Mouse (Mus musculus) bone marrow, adult 2 months (tissue): ENCODE data around the gene Hist2h2aa2. TPM values are rescaled to one million over a fixed set of nuclear protein-coding genes. Genes with fewer than 3 reads are reported as not detected.

ENCODE experiments used
- H3K27ac ChIP-seq: fragments of 200-500 bp; 2 replicates; pipeline ENCODE4 v1.5.1; 2012; ENCODE audit warnings: low read depth, mild to moderate bottlenecking, control low read depth, inconsistent platforms, low read length; ENCODE audit not compliant: control insufficient read depth, poor library complexity, insufficient read depth
- H3K4me1 ChIP-seq: fragments of 200-500 bp; 2 replicates; pipeline ENCODE4 v1.6.1; 2011; ENCODE audit warnings: low read length; ENCODE audit not compliant: control insufficient read depth, insufficient read depth
- H3K4me3 ChIP-seq: fragments of 200-500 bp; replicated peaks from 2 replicates; pipeline ENCODE3; 2011; ENCODE audit warnings: mild to moderate bottlenecking, low read depth, low read length, control low read depth; ENCODE audit not compliant: control insufficient read depth
- CTCF ChIP-seq: fragments of 200-500 bp; IDR thresholded peaks from 2 replicates; pipeline ENCODE4 v1.5.1; 2011; ENCODE audit warnings: low read length, control low read depth; ENCODE audit not compliant: control insufficient read depth, insufficient read depth
- POLR2A ChIP-seq: fragments of 200-500 bp; IDR thresholded peaks from 2 replicates; pipeline ENCODE4 v1.6.1; 2011; ENCODE audit warnings: low read depth, mild to moderate bottlenecking, control low read depth, low read length, borderline replicate concordance; ENCODE audit not compliant: control insufficient read depth
- WGBS: fragments of 180-500 bp; shearing (Covaris S2); methylation state at CpG from one replicate; pipeline ENCODE4 v1.1.7; 2018; 5-methylcytosine and 5-hydroxymethylcytosine counted together
- polyA plus RNA-seq: library from polyadenylated mRNA; stranded (reverse); fragments of >200 nt; gene quantifications from 2 replicates; pipeline ENCODE4 v1.2.4, GENCODE M21; 2011; ENCODE audit warnings: low replicate concordance; ENCODE audit not compliant: missing spikeins, insufficient read depth, insufficient read length

Gene Hist2h2aa2
- polyA plus RNA-seq, 1 experiment, result 139 TPM

GRCm38 (mm10) chr3:96235836-96236235, 4.2 kb downstream of the Hist2h2aa2 start:
- Histone ChIP-seq H3K4me3 (no peak overlapping the region), H3K4me1 (no peaks in the 10 kb centered on the region; the same call in none of the 2 replicates), H3K27ac (no peak overlapping the region)
- TF ChIP-seq CTCF (no peak), POLR2A (no peak)
- WGBS, result 80% methylated on average over 3 of the region's 3 CpGs

GRCm38 (mm10) chr3:96234914-96235313, 5.2 kb downstream of the Hist2h2aa2 start:
- no peak for TF ChIP-seq POLR2A
- no peak for TF ChIP-seq CTCF
- WGBS, result 78% methylated on average over 2 of the region's 2 CpGs
- H3K4me3 ChIP-seq, result no peak overlapping the region
- no peaks in the 10 kb centered on the region; the same call in 1 of the 2 replicates for H3K4me1 ChIP-seq
- H3K27ac ChIP-seq, result no peak overlapping the region

DNA sequence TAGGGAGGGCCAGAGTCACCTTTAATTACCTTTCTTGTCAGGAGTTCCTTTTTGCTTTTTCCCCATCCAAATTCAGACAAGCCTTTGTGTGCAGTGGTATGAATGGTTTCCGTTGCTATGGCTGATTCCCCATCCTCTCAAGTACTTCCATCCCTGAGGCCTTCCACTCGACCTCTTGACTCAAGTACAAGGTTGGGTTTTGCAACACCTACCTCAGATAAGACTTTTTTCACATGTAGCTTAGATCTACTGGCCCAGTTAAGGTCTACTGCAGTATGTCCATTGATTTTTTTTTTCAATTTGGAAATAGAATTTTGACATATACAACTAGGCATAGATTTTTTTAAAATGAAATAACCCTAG, 8.3 kb downstream of the Hist2h2aa2 start:
- no peak overlapping the region for H3K27ac ChIP-seq
- TF ChIP-seq CTCF (no peak), POLR2A (no peak)
- peaks cover under 1% of the 10 kb centered on the region; the same call in 1 of the 2 replicates for H3K4me1 ChIP-seq
- WGBS, result 64% methylated on average over 2 of the region's 2 CpGs
- H3K4me3 ChIP-seq, result no peak overlapping the region

DNA sequence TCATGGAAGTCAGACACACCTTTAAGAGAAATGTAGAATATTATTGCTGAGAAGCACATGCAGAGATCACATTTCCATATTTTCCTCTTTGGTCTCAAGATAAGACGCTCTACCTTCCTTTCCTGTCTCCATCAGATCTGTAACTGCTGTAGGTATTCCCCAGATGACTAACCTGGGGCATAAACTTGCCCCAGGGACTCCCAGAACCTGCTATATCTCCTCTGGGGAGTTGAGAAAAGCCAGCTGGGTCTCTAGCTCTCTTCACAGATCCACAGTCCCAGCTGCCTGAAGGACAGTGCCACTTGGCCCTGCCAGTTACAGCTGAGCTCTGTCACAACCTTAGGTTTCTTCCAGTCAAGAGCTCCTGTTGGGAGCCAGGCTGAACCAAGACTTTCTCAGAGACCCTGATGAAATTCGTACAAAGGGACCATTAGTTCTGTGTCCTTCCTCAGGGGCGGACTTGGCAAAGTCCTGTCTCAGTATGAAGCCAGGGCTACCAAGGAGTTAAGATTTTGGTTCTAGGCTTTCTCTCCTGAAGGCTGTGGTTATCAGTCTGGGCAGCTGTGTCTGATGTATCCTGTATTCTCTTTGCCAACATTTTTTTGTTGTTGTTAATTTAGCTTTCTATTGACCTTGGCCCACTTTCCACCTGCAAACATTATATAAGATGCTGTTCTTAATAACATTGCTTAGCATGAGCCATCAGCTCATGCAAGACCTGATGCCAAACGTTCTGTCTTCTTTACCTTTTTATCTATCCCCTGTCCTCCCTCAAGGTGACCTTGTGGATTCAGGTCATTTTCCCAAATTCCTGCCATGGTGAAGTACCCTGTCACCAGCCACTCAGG, 8.9 kb downstream of the Hist2h2aa2 start:
- Histone ChIP-seq H3K4me3 (no peak overlapping the region), H3K27ac (no peak overlapping the region), H3K4me1 (peaks cover 2% of the 10 kb centered on the region; the same call in 1 of the 2 replicates)
- WGBS, result 70% methylated on average over 4 of the region's 4 CpGs
- TF ChIP-seq CTCF, result no peak
- no peak for TF ChIP-seq POLR2A

DNA sequence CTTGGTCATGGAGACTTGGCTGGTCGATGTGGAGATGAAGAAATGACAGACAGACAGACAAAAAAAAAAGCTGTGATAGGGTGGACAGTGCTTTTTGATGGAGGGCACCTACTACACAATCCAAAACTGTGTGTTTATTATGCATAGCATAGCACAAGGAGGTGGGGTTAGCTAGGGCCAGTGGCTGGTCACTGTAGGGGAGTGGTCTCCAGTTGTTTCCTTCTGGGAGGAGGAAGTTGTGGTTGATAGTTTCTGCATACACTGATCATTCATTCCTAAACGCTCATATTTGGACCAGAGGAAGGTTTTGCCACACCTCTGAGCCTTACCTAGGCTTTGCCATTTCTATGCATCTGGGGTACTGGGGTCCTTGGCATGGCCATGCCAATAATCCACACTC, 9.7 kb downstream of the Hist2h2aa2 start:
- no peak overlapping the region for H3K27ac ChIP-seq
- H3K4me3 ChIP-seq, result no peak overlapping the region
- no peak for TF ChIP-seq POLR2A
- TF ChIP-seq CTCF, result no peak
- WGBS, result 40% methylated on average over 2 of the region's 2 CpGs
- H3K4me1 ChIP-seq, result peaks cover 3% of the 10 kb centered on the region

- H3K4me3 ChIP-seq, result no peak overlapping the region
- peaks cover 4% of the 10 kb centered on the region for H3K4me1 ChIP-seq
- 71% methylated on average over 2 of the region's 2 CpGs for WGBS
- H3K27ac ChIP-seq, result no peak overlapping the region
- no peak for TF ChIP-seq CTCF
- TF ChIP-seq POLR2A, result no peak
Measured at GRCm38 (mm10) chr3:96228828-96229227, 11.2 kb downstream of the Hist2h2aa2 start.

DNA sequence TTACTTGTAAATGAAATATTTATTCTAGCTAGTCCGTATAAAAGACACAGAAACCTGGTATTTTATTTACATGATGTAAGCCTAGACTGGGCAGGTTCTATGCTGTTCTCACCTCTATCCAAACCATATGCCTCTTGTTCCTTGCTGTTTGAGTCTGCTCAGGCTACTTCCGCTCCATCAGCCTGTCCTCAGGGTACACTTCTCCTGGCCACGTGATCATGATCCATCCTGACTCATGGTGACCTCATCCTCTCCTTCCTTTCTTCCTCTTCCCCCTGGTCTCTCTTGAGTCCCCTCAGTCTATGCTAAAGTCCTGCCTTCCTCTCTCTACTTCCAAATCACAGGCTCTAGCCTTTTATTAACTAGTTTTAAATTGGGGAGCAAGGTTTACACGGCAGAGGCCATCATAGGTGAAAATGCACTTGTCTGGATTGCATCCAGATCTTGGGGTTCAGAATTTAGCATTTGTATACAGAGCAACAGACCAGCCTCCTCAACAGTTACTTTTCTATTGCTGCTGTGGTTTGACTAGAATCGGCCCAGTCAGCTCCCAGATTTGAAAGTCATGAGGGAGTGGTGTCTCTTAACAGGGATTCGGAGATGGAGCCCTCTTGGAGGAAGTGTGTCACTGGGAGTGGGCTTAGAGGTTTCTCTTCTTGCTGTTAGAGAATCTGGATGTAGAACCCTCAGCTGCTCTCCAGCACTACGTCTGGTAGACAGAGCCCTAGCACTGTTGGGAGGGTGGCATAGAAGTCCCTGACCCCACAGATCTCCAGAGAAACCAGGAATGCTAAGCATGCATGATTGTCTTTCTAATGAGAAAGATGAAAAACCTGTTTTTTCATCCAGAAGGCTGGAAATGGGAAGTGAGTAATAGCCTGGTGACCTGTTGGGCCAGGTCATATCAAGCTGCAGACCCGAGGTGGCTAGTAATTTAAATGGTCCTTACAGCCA, 13.1 kb downstream of the Hist2h2aa2 start:
- WGBS, result 56% methylated on average over 8 of the region's 8 CpGs
- TF ChIP-seq POLR2A, result no peak
- no peak for TF ChIP-seq CTCF
- Histone ChIP-seq H3K27ac (no peak overlapping the region), H3K4me3 (no peak overlapping the region), H3K4me1 (peaks cover 5% of the 10 kb centered on the region)

DNA sequence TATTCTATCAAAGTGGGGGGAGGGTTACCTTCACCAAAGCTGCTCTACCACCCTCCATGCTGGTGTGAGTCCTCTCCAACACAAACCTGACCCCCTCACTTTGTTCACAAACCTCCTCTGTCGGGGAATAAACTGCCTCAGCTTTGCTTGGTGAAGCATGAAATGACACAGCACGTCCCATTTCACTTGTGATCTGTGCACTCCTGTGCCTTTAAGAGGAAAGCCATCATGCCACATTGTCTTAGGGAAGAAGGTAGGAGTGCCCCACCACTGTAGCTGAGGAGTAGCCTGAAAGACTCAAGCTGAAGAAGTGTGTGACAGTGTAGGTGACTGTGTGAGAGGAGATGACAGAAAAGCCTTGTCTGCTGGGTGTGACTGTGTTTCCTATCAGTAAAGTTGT, 14.7 kb downstream of the Hist2h2aa2 start:
- H3K4me1 ChIP-seq, result peaks cover 5% of the 10 kb centered on the region

More for the DNA sequence above, 14.7 kb downstream of the Hist2h2aa2 start:
- Histone ChIP-seq H3K4me3 (no peak overlapping the region), H3K27ac (no peak overlapping the region)
- no peak for TF ChIP-seq CTCF
- TF ChIP-seq POLR2A, result no peak
- WGBS, result 58% methylated on average over 2 of the region's 2 CpGs
